Mouse (Mus musculus) MEL (cell line): ENCODE data around the gene Med13l. TPM values are rescaled to one million over a fixed set of nuclear protein-coding genes. Genes with fewer than 3 reads are reported as not detected.

Experiments
- DNase-seq: peaks from one replicate; pipeline ENCODE4 v3.0.0; 2011; ENCODE audit warnings: low read depth, low spot score
- H3K27ac ChIP-seq: 2 replicates; pipeline ENCODE4 v1.5.1; 2012; ENCODE audit warnings: low read depth, mild to moderate bottlenecking, control low read depth, low read length, moderate library complexity; ENCODE audit not compliant: control insufficient read depth
- H3K27me3 ChIP-seq, 2 experiments: fragments of 150-350 bp in 1 of 2; sonication (generic) in 1 of 2; 2 replicates each; pipeline ENCODE4 v1.6.1; 2012; ENCODE audit warnings: low read length in 2 of 2, mild to moderate bottlenecking in 2 of 2, improper control_type of control experiment in 1 of 2, moderate library complexity in 1 of 2; ENCODE audit not compliant: insufficient read depth in 2 of 2, control insufficient read depth in 1 of 2
- H3K36me3 ChIP-seq, 2 experiments: 2 replicates each; pipeline ENCODE4 v1.6.1; 2012 to 2014; ENCODE audit warnings: low read length in 2 of 2, improper control_type of control experiment in 1 of 2, inconsistent platforms in 1 of 2, mild to moderate bottlenecking in 1 of 2; ENCODE audit not compliant: insufficient read depth in 2 of 2, control insufficient read depth in 1 of 2
- H3K4me1 ChIP-seq, 2 experiments: fragments of 150-350 bp in 1 of 2; sonication (generic) in 1 of 2; 2 replicates each; pipeline ENCODE4 v1.6.1; 2012; ENCODE audit warnings: low read length in 2 of 2, improper control_type of control experiment in 1 of 2, mild to moderate bottlenecking in 1 of 2; ENCODE audit not compliant: insufficient read depth in 2 of 2, control insufficient read depth in 1 of 2
- H3K4me3 ChIP-seq, 2 experiments: fragments of 150-350 bp in 1 of 2; sonication (generic) in 1 of 2; 2 replicates each; pipeline ENCODE4 v1.5.1; 2012; ENCODE audit warnings: low read depth in 2 of 2, low read length in 2 of 2, mild to moderate bottlenecking in 2 of 2, moderate library complexity in 2 of 2, control low read depth in 1 of 2, improper control_type of control experiment in 1 of 2; ENCODE audit not compliant: control insufficient read depth in 1 of 2, insufficient read depth in 1 of 2
- H3K79me2 ChIP-seq: 2 replicates; pipeline ENCODE4 v1.6.1; 2012; ENCODE audit warnings: mild to moderate bottlenecking, low read length, moderate library complexity; ENCODE audit not compliant: control insufficient read depth, poor library complexity, insufficient read depth
- H3K9ac ChIP-seq: 2 replicates; pipeline ENCODE4 v1.6.1; 2012; ENCODE audit warnings: low read depth, mild to moderate bottlenecking, control low read depth, low read length, moderate library complexity; ENCODE audit not compliant: control insufficient read depth, poor library complexity, severe bottlenecking
- H3K9me3 ChIP-seq: fragments of 150-350 bp; sonication (generic); replicated peaks from 2 replicates; pipeline ENCODE4 v1.6.1; 2012; ENCODE audit warnings: mild to moderate bottlenecking, low read length, improper control_type of control experiment, moderate library complexity; ENCODE audit not compliant: insufficient read depth
- CHD2 ChIP-seq: IDR thresholded peaks from 2 replicates; pipeline ENCODE4 v1.6.1; 2011; ENCODE audit warnings: low read length, improper control_type of control experiment
- CTCF ChIP-seq, 3 experiments: IDR thresholded peaks in 2 of 3; conservative IDR thresholded peaks in 1 of 3; 2 replicates each; pipeline ENCODE4 v1.5.1; 2011 to 2012; ENCODE audit warnings: low read length in 3 of 3, low read depth in 2 of 3, mild to moderate bottlenecking in 2 of 3, improper control_type of control experiment in 1 of 3, inconsistent platforms in 1 of 3, mixed read lengths in 1 of 3, moderate library complexity in 1 of 3; ENCODE audit not compliant: control insufficient read depth in 1 of 3, insufficient read depth in 1 of 3, poor library complexity in 1 of 3, severe bottlenecking in 1 of 3
- ETS1 ChIP-seq: IDR thresholded peaks from 2 replicates; pipeline ENCODE4 v1.6.1; 2012; ENCODE audit warnings: low read depth, mild to moderate bottlenecking, inconsistent platforms, low read length, improper control_type of control experiment, moderate library complexity
- HCFC1 ChIP-seq: IDR thresholded peaks from 2 replicates; pipeline ENCODE4 v1.6.1; 2012; ENCODE audit warnings: low read depth, mild to moderate bottlenecking, inconsistent platforms, low read length, improper control_type of control experiment, moderate library complexity
- JUND ChIP-seq: IDR thresholded peaks from 2 replicates; pipeline ENCODE4 v1.6.1; 2011; ENCODE audit warnings: low read depth, mild to moderate bottlenecking, improper control_type of control experiment, low read length
- KAT2A ChIP-seq: conservative IDR thresholded peaks from 2 replicates; pipeline ENCODE4 v1.6.1; 2012; ENCODE audit warnings: low read depth, low read length, improper control_type of control experiment, inconsistent platforms
- MAX ChIP-seq: IDR thresholded peaks from 2 replicates; pipeline ENCODE4 v1.6.1; 2011; ENCODE audit warnings: low read length, improper control_type of control experiment
- MAZ ChIP-seq: IDR thresholded peaks from 2 replicates; pipeline ENCODE4 v1.6.1; 2012; ENCODE audit warnings: low read depth, mild to moderate bottlenecking, inconsistent platforms, low read length, improper control_type of control experiment
- MXI1 ChIP-seq: IDR thresholded peaks from 2 replicates; pipeline ENCODE4 v1.6.1; 2011; ENCODE audit warnings: mild to moderate bottlenecking, low read depth, low read length, improper control_type of control experiment
- MYB ChIP-seq: IDR thresholded peaks from 2 replicates; pipeline ENCODE4 v1.6.1; 2011; ENCODE audit warnings: mild to moderate bottlenecking, low read depth, low read length, improper control_type of control experiment
- MYC ChIP-seq: IDR thresholded peaks from 2 replicates; pipeline ENCODE4 v1.6.1; 2011; ENCODE audit warnings: low read depth, mild to moderate bottlenecking, low read length, improper control_type of control experiment, moderate library complexity
- NRF1 ChIP-seq: IDR thresholded peaks from 2 replicates; pipeline ENCODE4 v1.6.1; 2014; ENCODE audit warnings: low read depth, mild to moderate bottlenecking, inconsistent platforms, low read length, improper control_type of control experiment, moderate library complexity; ENCODE audit not compliant: poor library complexity, insufficient read depth, severe bottlenecking
- POLR2A ChIP-seq, 2 experiments: IDR thresholded peaks; 2 replicates each; pipeline ENCODE4 v1.6.1; 2011 to 2012; ENCODE audit warnings: low read length in 2 of 2, mild to moderate bottlenecking in 2 of 2, control low read depth in 1 of 2, improper control_type of control experiment in 1 of 2, low read depth in 1 of 2, moderate library complexity in 1 of 2; ENCODE audit not compliant: control insufficient read depth in 1 of 2, insufficient read depth in 1 of 2, poor library complexity in 1 of 2
- POLR2AphosphoS2 ChIP-seq: IDR thresholded peaks from 2 replicates; pipeline ENCODE4 v1.6.1; 2011; ENCODE audit warnings: low read length, improper control_type of control experiment
- RAD21 ChIP-seq: IDR thresholded peaks from 2 replicates; pipeline ENCODE4 v1.6.1; 2011; ENCODE audit warnings: mild to moderate bottlenecking, low read depth, low read length, improper control_type of control experiment
- SIN3A ChIP-seq: IDR thresholded peaks from 2 replicates; pipeline ENCODE4 v1.6.1; 2012; ENCODE audit warnings: low read length, improper control_type of control experiment, inconsistent platforms
- SMC3 ChIP-seq: IDR thresholded peaks from 2 replicates; pipeline ENCODE4 v1.6.1; 2011; ENCODE audit warnings: low read depth, low read length, improper control_type of control experiment
- TAL1 ChIP-seq: IDR thresholded peaks from 2 replicates; pipeline ENCODE4 v1.6.1; 2012; ENCODE audit warnings: mild to moderate bottlenecking, inconsistent platforms, low read length, moderate library complexity, mixed read lengths
- TBP ChIP-seq: IDR thresholded peaks from 2 replicates; pipeline ENCODE4 v1.8.0; 2011; ENCODE audit warnings: low read depth, low read length, improper control_type of control experiment
- USF1 ChIP-seq: IDR thresholded peaks from 2 replicates; pipeline ENCODE4 v1.6.1; 2014; ENCODE audit warnings: low read depth, mild to moderate bottlenecking, inconsistent platforms, low read length, improper control_type of control experiment, moderate library complexity
- USF2 ChIP-seq, 2 experiments: IDR thresholded peaks; 2 replicates each; pipeline ENCODE4 v1.6.1; 2011 to 2012; ENCODE audit warnings: improper control_type of control experiment in 2 of 2, low read length in 2 of 2, borderline replicate concordance in 1 of 2, inconsistent platforms in 1 of 2, low read depth in 1 of 2, mild to moderate bottlenecking in 1 of 2; ENCODE audit not compliant: insufficient read depth in 1 of 2
- ZKSCAN1 ChIP-seq: IDR thresholded peaks from 2 replicates; pipeline ENCODE4 v1.6.1; 2012; ENCODE audit warnings: low read depth, mild to moderate bottlenecking, inconsistent platforms, low read length, improper control_type of control experiment, moderate library complexity
- ZMIZ1 ChIP-seq: IDR thresholded peaks from 2 replicates; pipeline ENCODE4 v1.6.1; 2012; ENCODE audit warnings: low read depth, mild to moderate bottlenecking, inconsistent platforms, low read length, improper control_type of control experiment, moderate library complexity
- ZNF384 ChIP-seq: IDR thresholded peaks from 2 replicates; pipeline ENCODE4 v1.6.1; 2012; ENCODE audit warnings: low read depth, mild to moderate bottlenecking, inconsistent platforms, low read length, improper control_type of control experiment
- polyA plus RNA-seq, 2 experiments: library from polyadenylated mRNA; stranded (reverse) in 1 of 2; unstranded in 1 of 2; fragments of >175 nt in 1 of 2; fragments of >200 nt in 1 of 2; gene quantifications; 2 replicates each; pipeline versions ENCODE4 v1.2.1 to v1.2.4; 2012; ENCODE audit warnings: low replicate concordance in 2 of 2, low read depth in 1 of 2; ENCODE audit not compliant: insufficient read length in 2 of 2, insufficient read depth in 1 of 2, missing spikeins in 1 of 2
- total RNA-seq: library from RNA; depleted of rRNA; stranded (reverse); fragments of 300-350 nt; gene quantifications from 2 replicates; pipeline ENCODE4 v1.2.3, GENCODE M21; 2012

The Med13l gene
- total and polyA plus RNA-seq, 3 experiments: 13.4 to 16.1 TPM; not detected in 1

- TF ChIP-seq TBP: no peak
- TF ChIP-seq ZNF384: no peak
- TF ChIP-seq USF1: no peak
- no peak for TF ChIP-seq MAX
- no peak for TF ChIP-seq HCFC1
- no peak for TF ChIP-seq TAL1
- TF ChIP-seq MYC: no peak
- no peak for TF ChIP-seq CHD2
- no peak for TF ChIP-seq USF2 (IDR thresholded peaks at IDR 0.05; ENCODE audit: borderline replicate concordance in 1 of 2, insufficient read depth in 1 of 2, low read depth in 1 of 2, low read length in 2 of 2)
- TF ChIP-seq MXI1: no peak
- TF ChIP-seq, all 39 proteins: peak for 0
- no peak overlapping the region for H3K27ac ChIP-seq
- H3K27me3 ChIP-seq: no peaks in the 10 kb centered on the region
- no peaks in the 10 kb centered on the region for H3K79me2 ChIP-seq
- H3K9ac ChIP-seq: no peak overlapping the region
- H3K9me3 ChIP-seq: no peaks in the 10 kb centered on the region
- H3K36me3 ChIP-seq: no peaks in the 10 kb centered on the region
- H3K4me1 ChIP-seq: no peaks in the 10 kb centered on the region
- no peak overlapping the region for H3K4me3 ChIP-seq
- DNase-seq: no peak
These were observed 115.2 kb downstream of the Med13l start for GRCm38 (mm10) chr5:118675697-118676096.

DNA sequence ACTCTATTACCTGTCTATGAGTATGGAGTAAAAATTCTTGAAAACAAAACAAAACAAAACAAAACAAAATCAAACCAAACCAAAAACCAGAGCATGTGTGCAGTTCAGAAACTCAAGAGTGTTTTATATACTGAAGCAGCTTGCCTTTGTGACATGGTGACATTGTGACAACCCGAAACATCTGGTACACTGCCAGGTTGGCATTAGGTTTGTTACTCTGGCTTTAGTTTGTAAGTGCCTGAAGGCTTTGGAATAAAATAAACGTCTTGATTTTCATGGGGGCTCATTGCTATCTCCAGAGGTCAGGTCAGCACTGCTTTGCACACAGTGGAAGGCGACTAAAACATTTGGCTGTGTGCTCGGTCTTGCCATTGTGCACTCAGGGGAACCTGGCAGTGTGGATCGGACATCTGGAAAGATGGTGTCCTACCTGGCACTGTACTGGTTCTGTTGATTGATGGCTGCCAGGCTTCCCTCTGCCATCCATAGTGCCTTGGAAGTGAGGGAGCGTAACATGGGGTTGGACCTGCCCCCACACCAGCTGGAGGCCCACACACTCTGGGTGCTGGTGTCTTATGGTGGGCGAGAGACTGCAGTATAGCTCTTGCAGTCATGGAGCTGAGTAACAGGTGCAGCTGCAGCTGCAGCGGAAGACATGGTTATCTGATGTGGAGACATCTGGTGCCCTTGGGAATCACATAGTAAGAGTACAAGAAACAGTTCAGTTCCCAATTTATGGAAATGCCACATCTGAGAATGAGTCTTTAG lies 115.9 kb downstream of the Med13l start:
- Histone ChIP-seq H3K79me2 (no peaks in the 10 kb centered on the region), H3K36me3 (no peaks in the 10 kb centered on the region), H3K9ac (no peak overlapping the region), H3K27me3 (no peaks in the 10 kb centered on the region), H3K9me3 (no peaks in the 10 kb centered on the region), H3K27ac (no peak overlapping the region), H3K4me3 (no peak overlapping the region), H3K4me1 (no peaks in the 10 kb centered on the region)
- DNase-seq: no peak
- no peak for TF ChIP-seq JUND
- no peak for TF ChIP-seq NRF1
- no peak for TF ChIP-seq MAZ
- TF ChIP-seq CTCF (IDR thresholded peaks at IDR 0.05 in 2 of 3, conservative IDR thresholded peaks at IDR 0.05 in 1 of 3; ENCODE audit: control insufficient read depth in 1 of 3, insufficient read depth in 1 of 3, low read depth in 2 of 3, low read length in 3 of 3, poor library complexity in 1 of 3, severe bottlenecking in 1 of 3): no peak
- no peak for TF ChIP-seq MYB
- no peak for TF ChIP-seq HCFC1
- TF ChIP-seq SIN3A: no peak
- no peak for TF ChIP-seq RAD21
- no peak for TF ChIP-seq ZKSCAN1
- no peak for TF ChIP-seq POLR2AphosphoS2
- no peak for TF ChIP-seq POLR2A (IDR thresholded peaks at IDR 0.05; ENCODE audit: control insufficient read depth in 1 of 2, insufficient read depth in 1 of 2, low read depth in 1 of 2, low read length in 2 of 2, poor library complexity in 1 of 2)
- TF ChIP-seq ZMIZ1: no peak
- TF ChIP-seq KAT2A: no peak
- no peak for TF ChIP-seq ETS1
- TF ChIP-seq SMC3: no peak
- TF ChIP-seq TAL1: no peak
